Mouse (Mus musculus) limb, embryonic 15.5 days (tissue): ENCODE data around the gene Cdh26. TPM values are rescaled to one million over a fixed set of nuclear protein-coding genes. Genes with fewer than 3 reads are reported as not detected.

ENCODE experiments used
- ATAC-seq: fragments of 200-750 bp; cut with Nextera tagmentation; 2 replicates; pipeline ENCODE4 v1.8.0; 2017; ENCODE audit warnings: low read depth, moderate TSS enrichment; ENCODE audit not compliant: insufficient number of reproducible peaks, low FRiP score, low TSS enrichment
- H3K27ac ChIP-seq: fragments of 300-500 bp; sonication (generic); 2 replicates; pipeline ENCODE4 v1.5.1; 2015; ENCODE audit warnings: moderate library complexity, mild to moderate bottlenecking, inconsistent platforms
- H3K27me3 ChIP-seq: fragments of 300-500 bp; sonication (generic); 2 replicates; pipeline ENCODE4 v1.6.1; 2015; ENCODE audit warnings: inconsistent platforms
- H3K36me3 ChIP-seq: fragments of 300-500 bp; sonication (generic); 2 replicates; pipeline ENCODE4 v1.6.1; 2015; ENCODE audit warnings: inconsistent platforms
- H3K4me1 ChIP-seq: fragments of 300-500 bp; sonication (generic); 2 replicates; pipeline ENCODE4 v1.6.1; 2015; ENCODE audit warnings: inconsistent platforms
- H3K4me2 ChIP-seq: fragments of 300-500 bp; sonication (generic); 2 replicates; pipeline ENCODE4 v1.6.1; 2015; ENCODE audit warnings: mild to moderate bottlenecking, inconsistent platforms
- H3K4me3 ChIP-seq: fragments of 300-500 bp; sonication (generic); 2 replicates; pipeline ENCODE4 v1.5.1; 2015; ENCODE audit warnings: mild to moderate bottlenecking, inconsistent platforms
- H3K9ac ChIP-seq: fragments of 300-500 bp; sonication (generic); 2 replicates; pipeline ENCODE4 v1.6.1; 2015; ENCODE audit warnings: inconsistent platforms
- H3K9me3 ChIP-seq: fragments of 300-500 bp; sonication (generic); 2 replicates; pipeline ENCODE4 v1.6.1; 2016; ENCODE audit warnings: inconsistent platforms
- WGBS: fragments of 180-500 bp; shearing (Covaris S2); methylation state at CpG from one replicate; pipeline ENCODE4 v1.1.7; 2015; 5-methylcytosine and 5-hydroxymethylcytosine counted together
- polyA plus RNA-seq: library from polyadenylated mRNA; unstranded; fragments of >200 nt; fragmentation: Nextera tagmentation; extraction: Ambion mirVana; gene quantifications from 2 replicates; pipeline ENCODE4 v1.2.1, GENCODE M21; 2015

Cdh26 gene
- polyA plus RNA-seq, 1 experiment from 2014 or later, result 0.44 TPM

- no peak for ATAC-seq
- Histone ChIP-seq H3K4me2 (no peak overlapping the region), H3K36me3 (no peaks in the 10 kb centered on the region), H3K9ac (no peak overlapping the region), H3K4me3 (no peak overlapping the region), H3K27me3 (0 out of 2 replicates have a peak, but pooled peaks cover 5% of the 10 kb centered on the region), H3K9me3 (no peaks in the 10 kb centered on the region), H3K4me1 (no peaks in the 10 kb centered on the region), H3K27ac (no peak overlapping the region)
- 45% methylated on average over 4 of the region's 4 CpGs for WGBS
Measured at GRCm38 (mm10) chr2:178488276-178488675, 57.9 kb downstream of the Cdh26 start.

- H3K27ac ChIP-seq, result no peak overlapping the region
- no peak overlapping the region for H3K9ac ChIP-seq
- no peak overlapping the region for H3K4me2 ChIP-seq
- H3K9me3 ChIP-seq, result no peaks in the 10 kb centered on the region
- no peaks in the 10 kb centered on the region for H3K36me3 ChIP-seq
- ATAC-seq, result no peak
- WGBS, result 76% methylated on average over 9 of the region's 9 CpGs
- H3K4me1 ChIP-seq, result no peaks in the 10 kb centered on the region
- no peak overlapping the region for H3K4me3 ChIP-seq
- 0 out of 2 replicates have a peak, but pooled peaks cover 5% of the 10 kb centered on the region for H3K27me3 ChIP-seq
Measured at GRCm38 (mm10) chr2:178490245-178490920, 60.1 kb downstream of the Cdh26 start.

- ATAC-seq, result no peak
- H3K9me3 ChIP-seq, result no peaks in the 10 kb centered on the region
- peaks cover 7% of the 10 kb centered on the region for H3K4me1 ChIP-seq
- H3K27me3 ChIP-seq, result 0 out of 2 replicates have a peak, but pooled peaks cover 5% of the 10 kb centered on the region
- H3K27ac ChIP-seq, result no peak overlapping the region
- no peak overlapping the region for H3K4me2 ChIP-seq
- no peak overlapping the region for H3K4me3 ChIP-seq
- WGBS, result 52% methylated on average over 11 of the region's 11 CpGs
- no peak overlapping the region for H3K9ac ChIP-seq
- no peaks in the 10 kb centered on the region for H3K36me3 ChIP-seq
Measured at GRCm38 (mm10) chr2:178494066-178494465, 63.7 kb downstream of the Cdh26 start.

- 49% methylated on average over 2 of the region's 2 CpGs for WGBS
- Histone ChIP-seq H3K9ac (no peak overlapping the region), H3K27ac (no peak overlapping the region), H3K36me3 (no peaks in the 10 kb centered on the region), H3K27me3 (0 out of 2 replicates have a peak, but pooled peaks cover 4% of the 10 kb centered on the region), H3K9me3 (no peaks in the 10 kb centered on the region), H3K4me2 (no peak overlapping the region), H3K4me1 (peaks cover 7% of the 10 kb centered on the region), H3K4me3 (no peak overlapping the region)
- no peak for ATAC-seq
Measured at GRCm38 (mm10) chr2:178495816-178496215, 65.5 kb downstream of the Cdh26 start.

GRCm38 (mm10) chr2:178497900-178498299, 67.6 kb downstream of the Cdh26 start:
- peaks cover 7% of the 10 kb centered on the region for H3K4me1 ChIP-seq
- H3K27ac ChIP-seq, result no peak overlapping the region
- H3K9ac ChIP-seq, result no peak overlapping the region
- ATAC-seq, result no peak
- H3K36me3 ChIP-seq, result no peaks in the 10 kb centered on the region
- H3K4me2 ChIP-seq, result no peak overlapping the region
- no peaks in the 10 kb centered on the region for H3K9me3 ChIP-seq
- H3K27me3 ChIP-seq, result 0 out of 2 replicates have a peak, but pooled peaks cover 3% of the 10 kb centered on the region
- WGBS, result 56% methylated on average over 1 of the region's 1 CpGs
- no peak overlapping the region for H3K4me3 ChIP-seq

GRCm38 (mm10) chr2:178498409-178498808, 68.1 kb downstream of the Cdh26 start:
- Histone ChIP-seq H3K4me2 (no peak overlapping the region), H3K36me3 (no peaks in the 10 kb centered on the region), H3K27me3 (0 out of 2 replicates have a peak, but pooled peaks cover 3% of the 10 kb centered on the region), H3K4me1 (peaks cover 7% of the 10 kb centered on the region), H3K9me3 (no peaks in the 10 kb centered on the region), H3K9ac (no peak overlapping the region), H3K4me3 (no peak overlapping the region), H3K27ac (no peak overlapping the region)
- 34% methylated on average over 5 of the region's 5 CpGs for WGBS
- no peak for ATAC-seq

- Histone ChIP-seq H3K27me3 (0 out of 2 replicates have a peak, but pooled peaks cover 3% of the 10 kb centered on the region), H3K4me1 (peaks cover 7% of the 10 kb centered on the region), H3K4me2 (no peak overlapping the region), H3K9ac (no peak overlapping the region), H3K9me3 (no peaks in the 10 kb centered on the region), H3K4me3 (no peak overlapping the region), H3K27ac (no peak overlapping the region), H3K36me3 (no peaks in the 10 kb centered on the region)
- ATAC-seq, result no peak
- 83% methylated on average over 10 of the region's 10 CpGs for WGBS
Measured at GRCm38 (mm10) chr2:178502469-178502868, 72.1 kb downstream of the Cdh26 start.

- no peak overlapping the region for H3K4me3 ChIP-seq
- WGBS, result 53% methylated on average over 12 of the region's 12 CpGs
- no peaks in the 10 kb centered on the region for H3K9me3 ChIP-seq
- H3K9ac ChIP-seq, result no peak overlapping the region
- H3K4me2 ChIP-seq, result no peak overlapping the region
- peaks cover 7% of the 10 kb centered on the region for H3K27me3 ChIP-seq
- no peaks in the 10 kb centered on the region for H3K4me1 ChIP-seq
- ATAC-seq, result 0 out of 2 replicates have a peak, but pooled peaks have one; percentile 19
- no peak overlapping the region for H3K27ac ChIP-seq
- H3K36me3 ChIP-seq, result no peaks in the 10 kb centered on the region
Measured at GRCm38 (mm10) chr2:178506056-178506455, 75.7 kb downstream of the Cdh26 start.

GRCm38 (mm10) chr2:178507379-178508014, 77.2 kb downstream of the Cdh26 start:
- no peaks in the 10 kb centered on the region for H3K36me3 ChIP-seq
- no peak for ATAC-seq
- no peak overlapping the region for H3K9ac ChIP-seq
- H3K4me1 ChIP-seq, result no peaks in the 10 kb centered on the region
- WGBS, result 37% methylated on average over 6 of the region's 6 CpGs
- peaks cover 10% of the 10 kb centered on the region for H3K27me3 ChIP-seq
- H3K4me2 ChIP-seq, result no peak overlapping the region
- H3K9me3 ChIP-seq, result no peaks in the 10 kb centered on the region
- H3K27ac ChIP-seq, result no peak overlapping the region
- no peak overlapping the region for H3K4me3 ChIP-seq

GRCm38 (mm10) chr2:178508279-178508678, 77.9 kb downstream of the Cdh26 start:
- WGBS, result 73% methylated on average over 6 of the region's 6 CpGs
- ATAC-seq, result no peak

GRCm38 (mm10) chr2:178513043-178513442, 82.7 kb downstream of the Cdh26 start:
- Histone ChIP-seq H3K4me3 (no peak overlapping the region), H3K27ac (peak overlapping the region; percentile 44; the same call in 1 of the 2 replicates), H3K36me3 (no peaks in the 10 kb centered on the region), H3K9me3 (no peaks in the 10 kb centered on the region), H3K4me1 (peaks cover 16% of the 10 kb centered on the region), H3K9ac (no peak overlapping the region), H3K27me3 (peaks cover 33% of the 10 kb centered on the region), H3K4me2 (no peak overlapping the region)
- ATAC-seq, result no peak
- WGBS, result 69% methylated on average over 4 of the region's 4 CpGs

More at GRCm38 (mm10) chr2:178508279-178508678, 77.9 kb downstream of the Cdh26 start:
- no peak overlapping the region for H3K9ac ChIP-seq
- H3K36me3 ChIP-seq, result no peaks in the 10 kb centered on the region
- no peak overlapping the region for H3K4me2 ChIP-seq
- no peak overlapping the region for H3K4me3 ChIP-seq
- H3K9me3 ChIP-seq, result no peaks in the 10 kb centered on the region
- H3K27me3 ChIP-seq, result peaks cover 14% of the 10 kb centered on the region
- no peak overlapping the region for H3K27ac ChIP-seq
- peaks cover 4% of the 10 kb centered on the region; the same call in 1 of the 2 replicates for H3K4me1 ChIP-seq

GRCm38 (mm10) chr2:178513636-178514071, 83.3 kb downstream of the Cdh26 start:
- H3K27ac ChIP-seq, result peak overlapping the region; percentile 44
- no peaks in the 10 kb centered on the region for H3K9me3 ChIP-seq
- no peak overlapping the region for H3K4me3 ChIP-seq
- 26% methylated on average over 16 of the region's 16 CpGs for WGBS
- no peaks in the 10 kb centered on the region for H3K36me3 ChIP-seq
- peak; percentile 64; the same call in 1 of the 2 replicates for ATAC-seq
- peaks cover 16% of the 10 kb centered on the region for H3K4me1 ChIP-seq
- H3K9ac ChIP-seq, result no peak overlapping the region
- H3K4me2 ChIP-seq, result 0 out of 2 replicates have a peak overlapping the region, but pooled peaks have one; percentile 2
- H3K27me3 ChIP-seq, result peaks cover 32% of the 10 kb centered on the region
